21 mouse cellular contexts compared by ENCODE assay signal in the genomic region with DNA sequence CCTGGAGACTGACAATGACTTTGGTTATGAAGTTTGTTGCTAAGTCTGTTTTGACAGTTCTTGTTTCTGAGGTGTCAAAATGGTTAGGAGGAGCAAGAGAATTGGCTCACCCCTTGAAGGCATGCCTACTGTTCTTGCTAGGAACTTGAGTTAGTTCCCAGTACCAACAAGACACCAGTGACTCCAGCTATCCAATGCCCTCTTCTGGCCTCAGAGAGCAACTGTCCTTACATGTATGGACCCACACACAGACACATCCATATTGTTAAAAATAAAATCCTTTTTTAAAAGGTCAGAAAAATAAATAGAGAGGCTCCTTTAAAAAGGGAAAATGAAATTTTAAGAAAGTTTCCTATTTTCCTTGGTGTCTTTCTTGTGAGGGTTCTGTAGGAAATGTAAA.
DNase-seq lines count a peak whose midpoint lies in the region; ATAC-seq and TF ChIP-seq lines count a peak whose summit lies in the region.
"Had no signal": no experiment of that assay in that cellular context is flagged by ENCODE, and none has a peak within 500 bp of the region (broad histone marks: within the 10 kb centered on the region; RNA-seq: fewer than 3 reads in every experiment).

No protein-coding gene starts in this region.

- no peaks in the 10 kb centered on the region for H3K36me3 ChIP-seq in heart, adult 2 months (ENCODE audit: control insufficient read depth, insufficient read depth, low read length)
- no peaks in the 10 kb centered on the region for H3K36me3 ChIP-seq in lung, postnatal 0 days (ENCODE audit: insufficient read depth, low read length)
- H3K36me3 ChIP-seq: embryonic facial prominence, embryonic 12.5 days; heart, embryonic 10.5 days; kidney, embryonic 15.5 days; limb, embryonic 10.5 days; midbrain, embryonic 12.5 days had no signal

- no peak for DNase-seq in heart, adult 2 months
- DNase-seq in heart, postnatal 25 days (ENCODE audit: low spot score): no peak
- DNase-seq in lung, postnatal 0 days (ENCODE audit: low spot score): peak; percentile 9
- no peak for DNase-seq in lung, adult 2 months
- peak; percentile 19 for DNase-seq in ES-CJ7 (ENCODE audit: low read depth, low spot score)
- no peak for DNase-seq in ovary, postnatal 14 days (ENCODE audit: low spot score)
- DNase-seq in B cell, adult 2 months: no peak
- DNase-seq: cerebellum, adult 9-10 months; lung, embryonic 14.5 days; thymus, adult 18-20 months; thymus, postnatal 4 days had no signal

- H3K4me2 ChIP-seq in lung, postnatal 0 days (replicated peaks; ENCODE audit: low read depth, low read length): no peak overlapping the region
- H3K4me2 ChIP-seq: embryonic facial prominence, embryonic 12.5 days; kidney, embryonic 15.5 days; lung, embryonic 14.5 days; midbrain, embryonic 12.5 days had no signal

- peaks cover 3% of the 10 kb centered on the region for H3K4me1 ChIP-seq in heart, adult 2 months (ENCODE audit: control insufficient read depth, insufficient read depth, low read length)
- no peaks in the 10 kb centered on the region for H3K4me1 ChIP-seq in lung, postnatal 0 days (ENCODE audit: insufficient read depth, low read depth, low read length)
- peaks cover 4% of the 10 kb centered on the region for H3K4me1 ChIP-seq in lung, adult 2 months (ENCODE audit: control insufficient read depth, insufficient read depth, low read length)
- H3K4me1 ChIP-seq: midbrain, embryonic 12.5 days had no signal

- no peak for ATAC-seq in lung, postnatal 0 days
- ATAC-seq: CD4-positive, CD25-positive, alpha-beta regulatory T cell, adult 4 months; forebrain, embryonic 14.5 days; inflammation-experienced regulatory T-cells, adult 6 months had no signal

- TF ChIP-seq CTCF in heart, adult 2 months (IDR thresholded peaks at IDR 0.05): peak; percentile 51
- TF ChIP-seq CTCF in lung, postnatal 0 days (IDR thresholded peaks at IDR 0.05): peak; percentile 53
- no peak for TF ChIP-seq CTCF in lung, adult 2 months (IDR thresholded peaks at IDR 0.05; ENCODE audit: insufficient read depth, low read length)

- H3K9ac ChIP-seq in heart, adult 2 months (ENCODE audit: low read depth, low read length): no peak overlapping the region
- no peak overlapping the region for H3K9ac ChIP-seq in lung, postnatal 0 days (replicated peaks; ENCODE audit: low read depth)
- H3K9ac ChIP-seq: embryonic facial prominence, embryonic 12.5 days; kidney, embryonic 15.5 days; lung, embryonic 14.5 days; midbrain, embryonic 12.5 days had no signal

- intact Hi-C loops in heart, adult 2 months (cut with DNase I): no loop called here
- intact Hi-C loops in heart, postnatal 25 days (cut with DNase I): no loop called here

- no peak overlapping the region for H3K4me3 ChIP-seq in heart, adult 2 months
- no peak overlapping the region for H3K4me3 ChIP-seq in lung, postnatal 0 days (ENCODE audit: low read depth, low read length)
- H3K4me3 ChIP-seq in lung, adult 2 months (replicated peaks; ENCODE audit: extremely low read depth, low read depth, low read length): no peak overlapping the region
- H3K4me3 ChIP-seq: embryonic facial prominence, embryonic 12.5 days; erythroblast, embryonic 14.5 days; heart, embryonic 10.5 days; kidney, embryonic 15.5 days; limb, embryonic 10.5 days; midbrain, embryonic 12.5 days; myocyte had no signal

- no peaks in the 10 kb centered on the region for H3K79me2 ChIP-seq in heart, adult 2 months (replicated peaks; ENCODE audit: control insufficient read depth, insufficient read depth, low read length)

- H3K9me3 ChIP-seq in lung, postnatal 0 days (ENCODE audit: low read length): no peaks in the 10 kb centered on the region
- H3K9me3 ChIP-seq: embryonic facial prominence, embryonic 12.5 days; heart, embryonic 10.5 days; kidney, embryonic 15.5 days; limb, embryonic 10.5 days; midbrain, embryonic 12.5 days had no signal

- H3K27me3 ChIP-seq in heart, adult 2 months (ENCODE audit: control insufficient read depth, insufficient read depth, low read length): no peaks in the 10 kb centered on the region
- H3K27me3 ChIP-seq in lung, postnatal 0 days (replicated peaks; ENCODE audit: insufficient read depth, low read length): no peaks in the 10 kb centered on the region
- H3K27me3 ChIP-seq: embryonic facial prominence, embryonic 12.5 days; kidney, embryonic 15.5 days; midbrain, embryonic 12.5 days had no signal

- H3K27ac ChIP-seq in heart, adult 2 months: no peak overlapping the region
- H3K27ac ChIP-seq in lung, postnatal 0 days (ENCODE audit: low read length): no peak overlapping the region
- H3K27ac ChIP-seq: embryonic facial prominence, embryonic 12.5 days; heart, embryonic 10.5 days; kidney, embryonic 15.5 days; limb, embryonic 10.5 days; midbrain, embryonic 12.5 days had no signal

- no peak for TF ChIP-seq POLR2A in heart, adult 2 months (IDR thresholded peaks at IDR 0.05; ENCODE audit: insufficient read depth, low read depth, low read length)
- no peak for TF ChIP-seq POLR2A in lung, adult 2 months (IDR thresholded peaks at IDR 0.05; ENCODE audit: borderline replicate concordance, extremely low read depth, low read depth, low read length)

- TF ChIP-seq EP300 in heart, adult 2 months (IDR thresholded peaks at IDR 0.05; ENCODE audit: insufficient read depth, low read depth, low read length): no peak
- no peak for TF ChIP-seq EP300 in lung, postnatal 0 days (IDR thresholded peaks at IDR 0.05)

Comparison
In these comparisons a context has a peak if more than half of its experiments do, and no peak if none do; other contexts are left out.
1. DNase-seq: peak in lung, postnatal 0 days (single experiment) and ES-CJ7 (single experiment); none in heart, adult 2 months (0 of 2), heart, postnatal 25 days (single experiment), lung, adult 2 months (single experiment), ovary, postnatal 14 days (single experiment) and B cell, adult 2 months (0 of 2).